Mouse (Mus musculus) stomach, embryonic 16.5 days (tissue): Measurements from ENCODE around the gene Frs3. TPM values are rescaled to one million over a fixed set of nuclear protein-coding genes. Genes with fewer than 3 reads are reported as not detected.

ENCODE experiments used
- ATAC-seq: fragments of 200-750 bp; cut with Nextera tagmentation; 2 replicates; pipeline ENCODE4 v1.8.0; 2017; ENCODE audit warnings: moderate number of reproducible peaks, moderate TSS enrichment; ENCODE audit not compliant: insufficient read depth, low FRiP score
- H3K27ac ChIP-seq: fragments of 300-500 bp; sonication (generic); 2 replicates; pipeline ENCODE4 v1.5.1; 2014; ENCODE audit warnings: low read length
- H3K27me3 ChIP-seq: fragments of 300-500 bp; sonication (generic); 2 replicates; pipeline ENCODE4 v1.6.1; 2014; ENCODE audit warnings: low read length, control low read depth, mixed read lengths; ENCODE audit not compliant: control insufficient read depth, insufficient read depth
- H3K36me3 ChIP-seq: fragments of 300-500 bp; sonication (generic); 2 replicates; pipeline ENCODE4 v1.6.1; 2014; ENCODE audit warnings: low read length; ENCODE audit not compliant: control insufficient read depth, insufficient read depth
- H3K4me1 ChIP-seq: fragments of 300-500 bp; sonication (generic); 2 replicates; pipeline ENCODE4 v1.6.1; 2014; ENCODE audit warnings: low read length, control low read depth, mixed read lengths; ENCODE audit not compliant: control insufficient read depth, insufficient read depth
- H3K4me2 ChIP-seq: fragments of 300-500 bp; sonication (generic); 2 replicates; pipeline ENCODE4 v1.6.1; 2014; ENCODE audit warnings: low read depth, low read length, mixed read lengths
- H3K4me3 ChIP-seq: fragments of 300-500 bp; sonication (generic); replicated peaks from 2 replicates; pipeline ENCODE4 v1.5.1; 2014; ENCODE audit warnings: mild to moderate bottlenecking, low read length
- H3K9ac ChIP-seq: fragments of 300-500 bp; sonication (generic); 2 replicates; pipeline ENCODE4 v1.6.1; 2014; ENCODE audit warnings: low read length
- H3K9me3 ChIP-seq: fragments of 300-500 bp; sonication (generic); replicated peaks from 2 replicates; pipeline ENCODE4 v1.6.1; 2016; ENCODE audit warnings: low read length, control low read depth; ENCODE audit not compliant: control insufficient read depth
- WGBS: fragments of 180-500 bp; shearing (Covaris S2); extraction: QIAGEN DNeasy Blood & Tissue Kit; methylation state at CpG from one replicate; pipeline ENCODE4 v1.1.7; 2014; 5-methylcytosine and 5-hydroxymethylcytosine counted together
- polyA plus RNA-seq: library from polyadenylated mRNA; unstranded; fragments of >200 nt; fragmentation: Nextera tagmentation; extraction: Ambion mirVana; gene quantifications from 2 replicates; pipeline ENCODE4 v1.2.1, GENCODE M21; 2015

The Frs3 gene
- polyA plus RNA-seq, 1 experiment from 2014 or later = 4.4 TPM

- 69% methylated on average over 3 of the region's 3 CpGs for WGBS
- no peak for ATAC-seq
- H3K9me3 ChIP-seq = no peaks in the 10 kb centered on the region
These were observed 21.2 kb downstream of the Frs3 start for GRCm38 (mm10) chr17:47710036-47710435.

GRCm38 (mm10) chr17:47711883-47712282, 23.1 kb downstream of the Frs3 start:
- H3K4me3 ChIP-seq = no peak overlapping the region
- 37% methylated on average over 6 of the region's 6 CpGs for WGBS
- ATAC-seq = 0 out of 2 replicates have a peak, but pooled peaks have one; percentile 19
- no peaks in the 10 kb centered on the region for H3K36me3 ChIP-seq
- H3K9me3 ChIP-seq = no peaks in the 10 kb centered on the region
- no peak overlapping the region for H3K27ac ChIP-seq
- no peak overlapping the region for H3K4me2 ChIP-seq
- H3K27me3 ChIP-seq = no peaks in the 10 kb centered on the region
- no peak overlapping the region for H3K9ac ChIP-seq
- peaks cover 10% of the 10 kb centered on the region; the same call in 1 of the 2 replicates for H3K4me1 ChIP-seq

More at GRCm38 (mm10) chr17:47710036-47710435, 21.2 kb downstream of the Frs3 start:
- Histone ChIP-seq H3K36me3 (no peaks in the 10 kb centered on the region), H3K27ac (no peak overlapping the region), H3K4me1 (peaks cover 14% of the 10 kb centered on the region), H3K4me2 (no peak overlapping the region), H3K27me3 (no peaks in the 10 kb centered on the region), H3K9ac (no peak overlapping the region), H3K4me3 (no peak overlapping the region)

GRCm38 (mm10) chr17:47712889-47713571, 24.2 kb downstream of the Frs3 start:
- WGBS = 56% methylated on average over 22 of the region's 22 CpGs

GRCm38 (mm10) chr17:47715037-47715436, 26.2 kb downstream of the Frs3 start:
- no peaks in the 10 kb centered on the region for H3K27me3 ChIP-seq
- H3K4me3 ChIP-seq = no peak overlapping the region
- no peak overlapping the region for H3K4me2 ChIP-seq
- no peak for ATAC-seq
- no peaks in the 10 kb centered on the region for H3K36me3 ChIP-seq
- H3K9ac ChIP-seq = no peak overlapping the region
- H3K4me1 ChIP-seq = no peaks in the 10 kb centered on the region
- no peaks in the 10 kb centered on the region for H3K9me3 ChIP-seq
- no peak overlapping the region for H3K27ac ChIP-seq
- 49% methylated on average over 3 of the region's 3 CpGs for WGBS

More at GRCm38 (mm10) chr17:47712889-47713571, 24.2 kb downstream of the Frs3 start:
- Histone ChIP-seq H3K27ac (no peak overlapping the region), H3K4me1 (peaks cover 8% of the 10 kb centered on the region; the same call in 1 of the 2 replicates), H3K4me2 (no peak overlapping the region), H3K36me3 (no peaks in the 10 kb centered on the region), H3K4me3 (no peak overlapping the region), H3K9ac (no peak overlapping the region), H3K27me3 (no peaks in the 10 kb centered on the region), H3K9me3 (no peaks in the 10 kb centered on the region)
- ATAC-seq = no peak

GRCm38 (mm10) chr17:47721183-47721582, 32.4 kb downstream of the Frs3 start:
- Histone ChIP-seq H3K4me2 (no peak overlapping the region), H3K4me3 (no peak overlapping the region), H3K9ac (no peak overlapping the region), H3K27me3 (no peaks in the 10 kb centered on the region), H3K27ac (no peak overlapping the region), H3K4me1 (no peaks in the 10 kb centered on the region), H3K36me3 (no peaks in the 10 kb centered on the region), H3K9me3 (no peaks in the 10 kb centered on the region)
- no peak for ATAC-seq
- WGBS = 72% methylated on average over 4 of the region's 4 CpGs

- Histone ChIP-seq H3K27me3 (no peaks in the 10 kb centered on the region), H3K4me2 (0 out of 2 replicates have a peak within 1 kb of the TSS, but pooled peaks have one; percentile 24)
- ATAC-seq = peak; percentile 70
These were observed 37.7 kb downstream of the Frs3 start, which contains the start of gene Pgc for GRCm38 (mm10) chr17:47726566-47726965. Pgc (plus strand) TSS chr17:47726842.

GRCm38 (mm10) chr17:47730633-47731575, 42.1 kb downstream of the Frs3 start:
- no peak for ATAC-seq
- Histone ChIP-seq H3K4me2 (no peak overlapping the region), H3K9ac (no peak overlapping the region), H3K27ac (no peak overlapping the region), H3K4me3 (no peak overlapping the region), H3K9me3 (no peaks in the 10 kb centered on the region), H3K4me1 (no peaks in the 10 kb centered on the region), H3K27me3 (no peaks in the 10 kb centered on the region), H3K36me3 (no peaks in the 10 kb centered on the region)
- WGBS = 50% methylated on average over 24 of the region's 24 CpGs

More at GRCm38 (mm10) chr17:47726566-47726965, 37.7 kb downstream of the Frs3 start, which contains the start of gene Pgc:
- no peaks in the 10 kb centered on the region for H3K4me1 ChIP-seq
- no peak within 1 kb of the TSS for H3K9ac ChIP-seq
- H3K4me3 ChIP-seq = 0 out of 2 replicates have a peak within 1 kb of the TSS, but pooled peaks have one; percentile 10
- H3K27ac ChIP-seq = no peak within 1 kb of the TSS
- H3K9me3 ChIP-seq = no peaks in the 10 kb centered on the region
- 65% methylated on average over 11 of the region's 11 CpGs for WGBS
- no peaks in the 10 kb centered on the region for H3K36me3 ChIP-seq

GRCm38 (mm10) chr17:47735553-47736100, 46.8 kb downstream of the Frs3 start:
- no peak for ATAC-seq
- Histone ChIP-seq H3K27ac (no peak overlapping the region), H3K27me3 (no peaks in the 10 kb centered on the region), H3K4me3 (no peak overlapping the region), H3K36me3 (no peaks in the 10 kb centered on the region), H3K9ac (no peak overlapping the region), H3K4me2 (no peak overlapping the region), H3K9me3 (no peaks in the 10 kb centered on the region), H3K4me1 (peaks cover 8% of the 10 kb centered on the region)
- 68% methylated on average over 14 of the region's 14 CpGs for WGBS
